Mouse (Mus musculus): ENCODE results near the gene Pimreg. TPM values are rescaled to one million over a fixed set of nuclear protein-coding genes. Genes with fewer than 3 reads are reported as not detected.

Pimreg gene
- polyA plus RNA-seq, 1 experiment from 2014 or later: 67.0 TPM

- Histone ChIP-seq H3K36me3 (ENCODE audit: control insufficient read depth, insufficient read depth) (no peaks in the 10 kb centered on the region), H3K4me1 (ENCODE audit: control insufficient read depth, insufficient read depth, low read length) (no peaks in the 10 kb centered on the region; the same call in 1 of the 2 replicates), H3K27ac (ENCODE audit: low read length) (no peak overlapping the region), H3K27me3 (ENCODE audit: control insufficient read depth, insufficient read depth, low read length) (peaks cover 6% of the 10 kb centered on the region; the same call in 1 of the 2 replicates), H3K4me3 (ENCODE audit: low read length) (no peak overlapping the region), H3K4me2 (ENCODE audit: low read depth, low read length) (no peak overlapping the region), H3K9ac (ENCODE audit: low read length) (no peak overlapping the region), H3K9me3 (replicated peaks; ENCODE audit: control insufficient read depth, low read length) (no peaks in the 10 kb centered on the region)
- WGBS: 26% methylated on average over 5 of the region's 5 CpGs
- peak; percentile 45; the same call in 1 of the 2 replicates for ATAC-seq (replicated peaks; ENCODE audit: extremely low read depth, insufficient read depth, low FRiP score)
Measured at GRCm38 (mm10) chr11:72024193-72024781, 17.5 kb upstream of the Pimreg start.

- no peaks in the 10 kb centered on the region; the same call in 1 of the 2 replicates for H3K4me1 ChIP-seq (ENCODE audit: control insufficient read depth, insufficient read depth, low read length)
- no peak overlapping the region for H3K4me3 ChIP-seq (ENCODE audit: low read length)
- H3K27ac ChIP-seq (ENCODE audit: low read length): no peak overlapping the region
- no peak overlapping the region for H3K9ac ChIP-seq (ENCODE audit: low read length)
- 32% methylated on average over 5 of the region's 5 CpGs for WGBS
- no peaks in the 10 kb centered on the region for H3K36me3 ChIP-seq (ENCODE audit: control insufficient read depth, insufficient read depth)
- peaks cover 9% of the 10 kb centered on the region; the same call in 1 of the 2 replicates for H3K27me3 ChIP-seq (ENCODE audit: control insufficient read depth, insufficient read depth, low read length)
- H3K9me3 ChIP-seq (replicated peaks; ENCODE audit: control insufficient read depth, low read length): no peaks in the 10 kb centered on the region
- ATAC-seq (replicated peaks; ENCODE audit: extremely low read depth, insufficient read depth, low FRiP score): no peak
- H3K4me2 ChIP-seq (ENCODE audit: low read depth, low read length): no peak overlapping the region
Measured at GRCm38 (mm10) chr11:72025843-72026242, 16.0 kb upstream of the Pimreg start.

- no peak overlapping the region for H3K9ac ChIP-seq (ENCODE audit: low read length)
- no peak overlapping the region for H3K4me3 ChIP-seq (ENCODE audit: low read length)
- no peak overlapping the region for H3K27ac ChIP-seq (ENCODE audit: low read length)
- H3K4me1 ChIP-seq (ENCODE audit: control insufficient read depth, insufficient read depth, low read length): no peaks in the 10 kb centered on the region; the same call in 1 of the 2 replicates
- H3K27me3 ChIP-seq (ENCODE audit: control insufficient read depth, insufficient read depth, low read length): peaks cover 9% of the 10 kb centered on the region; the same call in 1 of the 2 replicates
- no peaks in the 10 kb centered on the region for H3K9me3 ChIP-seq (replicated peaks; ENCODE audit: control insufficient read depth, low read length)
- H3K4me2 ChIP-seq (ENCODE audit: low read depth, low read length): no peak overlapping the region
- H3K36me3 ChIP-seq (ENCODE audit: control insufficient read depth, insufficient read depth): no peaks in the 10 kb centered on the region
- no peak for ATAC-seq (replicated peaks; ENCODE audit: extremely low read depth, insufficient read depth, low FRiP score)
- 85% methylated on average over 9 of the region's 9 CpGs for WGBS
Measured at GRCm38 (mm10) chr11:72026516-72026915, 15.3 kb upstream of the Pimreg start.

GRCm38 (mm10) chr11:72027836-72028235 lies 14.0 kb upstream of the Pimreg start:
- Histone ChIP-seq H3K4me3 (ENCODE audit: low read length) (no peak overlapping the region), H3K27me3 (ENCODE audit: control insufficient read depth, insufficient read depth, low read length) (peaks cover 12% of the 10 kb centered on the region; the same call in 1 of the 2 replicates), H3K27ac (ENCODE audit: low read length) (no peak overlapping the region), H3K4me1 (ENCODE audit: control insufficient read depth, insufficient read depth, low read length) (no peaks in the 10 kb centered on the region; the same call in 1 of the 2 replicates), H3K36me3 (ENCODE audit: control insufficient read depth, insufficient read depth) (no peaks in the 10 kb centered on the region), H3K9me3 (replicated peaks; ENCODE audit: control insufficient read depth, low read length) (no peaks in the 10 kb centered on the region), H3K4me2 (ENCODE audit: low read depth, low read length) (no peak overlapping the region), H3K9ac (ENCODE audit: low read length) (no peak overlapping the region)
- no peak for ATAC-seq (replicated peaks; ENCODE audit: extremely low read depth, insufficient read depth, low FRiP score)
- 80% methylated on average over 9 of the region's 9 CpGs for WGBS

- no peak overlapping the region for H3K9ac ChIP-seq (ENCODE audit: low read length)
- H3K4me2 ChIP-seq (ENCODE audit: low read depth, low read length): peak overlapping the region; percentile 33; the same call in 1 of the 2 replicates
- no peaks in the 10 kb centered on the region for H3K9me3 ChIP-seq (replicated peaks; ENCODE audit: control insufficient read depth, low read length)
- no peaks in the 10 kb centered on the region for H3K36me3 ChIP-seq (ENCODE audit: control insufficient read depth, insufficient read depth)
- no peak for ATAC-seq (replicated peaks; ENCODE audit: extremely low read depth, insufficient read depth, low FRiP score)
- H3K27me3 ChIP-seq (ENCODE audit: control insufficient read depth, insufficient read depth, low read length): peaks cover 12% of the 10 kb centered on the region; the same call in 1 of the 2 replicates
- no peak overlapping the region for H3K27ac ChIP-seq (ENCODE audit: low read length)
- WGBS: 21% methylated on average over 23 of the region's 23 CpGs
- H3K4me1 ChIP-seq (ENCODE audit: control insufficient read depth, insufficient read depth, low read length): no peaks in the 10 kb centered on the region
- H3K4me3 ChIP-seq (ENCODE audit: low read length): no peak overlapping the region
Measured at GRCm38 (mm10) chr11:72029143-72029542, 12.7 kb upstream of the Pimreg start.

- Histone ChIP-seq H3K36me3 (ENCODE audit: control insufficient read depth, insufficient read depth) (no peaks in the 10 kb centered on the region), H3K4me2 (ENCODE audit: low read depth, low read length) (no peak overlapping the region), H3K27ac (ENCODE audit: low read length) (no peak overlapping the region), H3K4me1 (ENCODE audit: control insufficient read depth, insufficient read depth, low read length) (peaks cover 9% of the 10 kb centered on the region; the same call in 1 of the 2 replicates), H3K4me3 (ENCODE audit: low read length) (no peak overlapping the region), H3K27me3 (ENCODE audit: control insufficient read depth, insufficient read depth, low read length) (peaks cover 12% of the 10 kb centered on the region; the same call in 1 of the 2 replicates), H3K9me3 (replicated peaks; ENCODE audit: control insufficient read depth, low read length) (no peaks in the 10 kb centered on the region), H3K9ac (ENCODE audit: low read length) (no peak overlapping the region)
- 66% methylated on average over 7 of the region's 7 CpGs for WGBS
- no peak; the same call in 1 of the 2 replicates for ATAC-seq (replicated peaks; ENCODE audit: extremely low read depth, insufficient read depth, low FRiP score)
Measured at GRCm38 (mm10) chr11:72031353-72031752, 10.5 kb upstream of the Pimreg start.

GRCm38 (mm10) chr11:72032091-72032490 lies 9.7 kb upstream of the Pimreg start:
- no peak overlapping the region for H3K4me3 ChIP-seq (ENCODE audit: low read length)
- peaks cover 9% of the 10 kb centered on the region; the same call in 1 of the 2 replicates for H3K4me1 ChIP-seq (ENCODE audit: control insufficient read depth, insufficient read depth, low read length)
- ATAC-seq (replicated peaks; ENCODE audit: extremely low read depth, insufficient read depth, low FRiP score): no peak
- H3K9ac ChIP-seq (ENCODE audit: low read length): no peak overlapping the region
- no peak overlapping the region for H3K27ac ChIP-seq (ENCODE audit: low read length)
- 64% methylated on average over 4 of the region's 4 CpGs for WGBS
- H3K36me3 ChIP-seq (ENCODE audit: control insufficient read depth, insufficient read depth): no peaks in the 10 kb centered on the region
- H3K4me2 ChIP-seq (ENCODE audit: low read depth, low read length): no peak overlapping the region
- no peaks in the 10 kb centered on the region for H3K9me3 ChIP-seq (replicated peaks; ENCODE audit: control insufficient read depth, low read length)
- H3K27me3 ChIP-seq (ENCODE audit: control insufficient read depth, insufficient read depth, low read length): peaks cover 12% of the 10 kb centered on the region; the same call in 1 of the 2 replicates

GRCm38 (mm10) chr11:72032589-72032988 lies 9.2 kb upstream of the Pimreg start:
- no peak overlapping the region for H3K9ac ChIP-seq (ENCODE audit: low read length)
- no peak overlapping the region for H3K27ac ChIP-seq (ENCODE audit: low read length)
- H3K36me3 ChIP-seq (ENCODE audit: control insufficient read depth, insufficient read depth): no peaks in the 10 kb centered on the region
- WGBS: 87% methylated on average over 3 of the region's 3 CpGs
- H3K4me2 ChIP-seq (ENCODE audit: low read depth, low read length): no peak overlapping the region
- ATAC-seq (replicated peaks; ENCODE audit: extremely low read depth, insufficient read depth, low FRiP score): no peak
- no peak overlapping the region for H3K4me3 ChIP-seq (ENCODE audit: low read length)
- peaks cover 9% of the 10 kb centered on the region; the same call in 1 of the 2 replicates for H3K4me1 ChIP-seq (ENCODE audit: control insufficient read depth, insufficient read depth, low read length)
- no peaks in the 10 kb centered on the region for H3K9me3 ChIP-seq (replicated peaks; ENCODE audit: control insufficient read depth, low read length)
- H3K27me3 ChIP-seq (ENCODE audit: control insufficient read depth, insufficient read depth, low read length): peaks cover 12% of the 10 kb centered on the region; the same call in 1 of the 2 replicates

GRCm38 (mm10) chr11:72037409-72037808 lies 4.4 kb upstream of the Pimreg start, which contains the start of gene Aipl1:
Aipl1 (minus strand) TSS chr11:72037509.
- WGBS: 42% methylated on average over 4 of the region's 4 CpGs
- Histone ChIP-seq H3K9ac (ENCODE audit: low read length) (no peak within 1 kb of the TSS), H3K27ac (ENCODE audit: low read length) (no peak within 1 kb of the TSS), H3K4me1 (ENCODE audit: control insufficient read depth, insufficient read depth, low read length) (peaks cover 19% of the 10 kb centered on the region; the same call in 1 of the 2 replicates), H3K9me3 (replicated peaks; ENCODE audit: control insufficient read depth, low read length) (no peaks in the 10 kb centered on the region), H3K4me3 (ENCODE audit: low read length) (no peak within 1 kb of the TSS), H3K27me3 (ENCODE audit: control insufficient read depth, insufficient read depth, low read length) (no peaks in the 10 kb centered on the region), H3K36me3 (ENCODE audit: control insufficient read depth, insufficient read depth) (no peaks in the 10 kb centered on the region), H3K4me2 (ENCODE audit: low read depth, low read length) (no peak within 1 kb of the TSS)
- no peak for ATAC-seq (replicated peaks; ENCODE audit: extremely low read depth, insufficient read depth, low FRiP score)
